Mouse (Mus musculus): ENCODE results near the gene Strip2.

DNA sequence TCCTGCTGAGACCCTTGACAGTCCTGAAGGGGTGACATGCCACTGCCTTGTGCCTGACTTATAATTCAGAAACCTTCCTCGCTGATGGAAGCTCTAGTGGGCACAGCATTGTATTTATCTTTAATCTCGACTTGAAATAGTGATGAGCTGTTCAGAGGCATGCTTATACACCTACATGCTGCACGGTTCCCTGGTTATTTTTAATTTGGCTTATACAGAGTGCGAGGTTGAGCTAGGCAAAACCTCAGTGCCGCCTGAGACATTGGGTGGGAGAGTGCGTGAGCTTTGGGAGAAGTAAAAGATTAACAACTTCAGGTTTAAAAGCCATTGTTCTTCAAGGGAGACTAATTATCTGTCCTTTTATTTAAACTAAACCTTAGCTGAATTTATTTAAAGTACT is 33.9 kb upstream of the Strip2 start:
- no peak for TF ChIP-seq CTCF (IDR thresholded peaks at IDR 0.05; ENCODE audit: low read depth, low read length)
- TF ChIP-seq TAL1 (conservative IDR thresholded peaks at IDR 0.05; ENCODE audit: low read depth, low read length): no peak

All from G1E (cell line).